Mouse (Mus musculus): ENCODE measurements around the gene Pold2.
"Not testable (repeated sequence)": the region's sequence is repeated elsewhere in the genome, so short reads cannot be mapped to it uniquely, and the experiment has no call there.

Pold2 gene

DNA sequence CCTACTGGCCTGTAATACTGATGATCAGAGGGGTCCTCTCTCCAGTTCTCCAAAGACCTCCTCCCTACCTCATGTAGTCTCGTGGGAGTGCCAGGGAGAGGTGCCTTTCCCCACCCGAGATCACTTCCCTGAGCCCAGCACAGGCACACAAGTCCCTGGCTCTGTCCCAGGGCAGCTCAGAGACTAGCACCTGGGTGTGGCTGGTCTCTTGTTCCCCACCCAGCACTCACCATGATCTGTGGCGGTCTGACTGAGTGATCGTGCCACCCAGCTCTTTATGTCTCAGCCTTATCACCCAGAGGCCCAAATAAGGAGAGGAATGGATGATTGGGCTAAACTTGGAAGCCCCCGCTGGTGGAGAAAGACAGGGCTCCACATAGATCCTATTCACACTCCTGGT, 20.4 kb upstream of the Pold2 start, which contains the start of gene Myl7:
TSS of gene Myl7 (minus strand) at position 252 of the 400 bp plus-strand sequence.
- in situ Hi-C loops (cut with MseI, MboI): no loop called here

DNA sequence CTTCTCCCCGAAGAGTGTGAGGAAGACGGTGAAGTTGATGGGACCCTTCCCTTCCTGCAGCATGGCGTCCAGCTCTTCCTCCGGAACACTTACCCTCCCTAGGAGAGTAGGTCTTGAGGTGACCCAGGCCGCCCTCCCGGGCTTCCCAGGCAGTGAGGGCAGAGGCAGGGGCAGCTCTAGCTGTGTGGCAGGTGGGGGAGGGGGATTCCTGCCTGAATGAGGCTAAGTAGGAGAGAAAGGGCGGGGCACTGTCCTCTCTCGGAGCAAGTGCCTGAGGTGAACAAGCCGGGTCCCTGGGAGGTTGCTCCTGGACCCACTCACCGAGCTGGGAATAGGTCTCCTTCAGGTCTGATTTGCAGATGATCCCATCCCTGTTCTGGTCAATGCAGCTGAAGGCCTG, 19.7 kb upstream of the Pold2 start:
- in situ Hi-C loops (cut with MseI, MboI): no loop called here

DNA sequence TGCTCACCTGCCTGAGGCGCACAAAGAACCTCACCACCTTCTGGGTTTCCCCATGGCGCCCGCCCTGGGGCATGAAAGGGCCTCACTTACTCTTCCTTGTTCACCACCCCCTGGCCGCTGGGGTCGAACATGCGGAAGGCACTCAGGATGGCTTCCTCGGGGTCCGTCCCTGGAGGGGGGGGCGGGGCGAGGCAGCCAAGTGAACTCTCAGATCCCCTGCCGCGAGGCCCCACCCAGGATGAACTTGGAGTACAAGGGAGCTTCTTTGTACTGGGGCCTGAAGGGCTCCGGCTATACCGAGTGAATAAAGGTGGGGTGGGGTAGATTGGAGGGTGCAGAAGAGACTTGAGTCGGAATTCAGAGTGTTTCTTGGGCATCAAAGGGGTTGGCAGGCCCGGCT, 19.1 kb upstream of the Pold2 start:
- in situ Hi-C loops (cut with MseI, MboI): no loop called here

DNA sequence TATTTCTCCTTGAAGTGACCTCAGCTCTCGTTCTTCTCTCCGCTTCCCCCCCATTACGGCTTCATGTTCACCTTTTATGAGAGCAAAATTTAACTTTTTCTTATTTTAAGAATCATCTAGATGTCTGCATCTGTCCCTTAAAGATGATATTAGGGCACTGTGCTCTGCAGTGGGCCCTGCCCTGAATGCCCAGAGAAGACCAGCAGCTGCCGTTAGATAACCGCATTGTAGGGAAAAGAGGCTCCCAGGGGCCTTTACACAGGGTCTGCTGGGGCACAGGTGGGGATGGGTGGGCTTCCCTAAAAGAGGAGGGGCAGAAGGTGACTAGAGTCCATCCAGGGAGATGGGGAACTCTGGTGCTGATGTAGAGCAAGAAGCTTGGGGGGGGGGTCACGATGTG, 15.7 kb upstream of the Pold2 start:
- in situ Hi-C loops (cut with MseI, MboI): no loop called here

DNA sequence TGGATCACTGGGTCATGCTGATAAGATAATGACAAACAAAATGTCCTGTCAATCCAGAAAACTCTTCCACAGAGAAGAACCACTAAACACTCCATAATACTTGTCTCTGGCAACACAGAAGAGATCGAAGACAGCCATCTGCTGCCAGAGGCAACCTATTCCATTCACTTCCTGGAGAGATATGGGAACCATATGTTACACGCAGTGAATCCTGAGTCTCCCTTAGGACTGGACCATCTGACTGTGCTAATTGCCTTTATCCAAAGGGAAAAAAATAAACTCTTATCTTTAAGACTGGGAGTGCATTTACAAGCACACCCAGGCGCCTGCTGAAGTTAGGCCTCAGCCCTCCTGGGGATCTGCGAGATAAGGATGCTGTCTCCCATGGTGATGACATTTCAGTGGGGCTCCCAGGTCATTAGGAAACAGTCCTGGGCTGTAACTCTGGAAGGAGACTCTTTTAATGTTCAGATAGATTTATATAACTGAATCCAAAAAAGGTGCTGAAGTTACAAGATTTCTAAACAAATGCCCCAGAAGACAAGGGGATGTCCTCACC, 14.8 kb upstream of the Pold2 start:
- in situ Hi-C loops (cut with MseI, MboI): no loop called here

DNA sequence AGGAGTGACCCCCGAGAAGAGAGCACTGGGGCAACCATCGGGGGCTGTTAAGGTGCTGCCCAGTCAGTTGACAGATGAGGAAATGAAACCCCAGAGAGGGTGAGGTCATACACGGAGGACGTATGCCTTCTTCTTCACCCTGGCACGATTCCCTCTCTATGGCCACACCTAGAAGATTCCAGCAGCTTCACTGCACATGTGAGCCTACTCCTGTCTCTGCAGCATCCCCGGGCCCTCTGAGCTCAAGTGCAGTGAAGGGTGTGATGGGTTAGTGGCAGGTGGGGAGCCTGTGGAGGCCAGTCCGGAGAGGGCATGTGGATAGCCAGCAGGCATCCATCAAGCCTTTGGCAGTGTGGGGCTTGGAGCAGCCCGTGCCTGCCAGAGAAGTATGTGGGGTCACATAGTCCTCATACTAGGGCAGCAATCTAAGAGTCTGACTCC, 14.1 kb upstream of the Pold2 start:
- in situ Hi-C loops (cut with MseI, MboI): no loop called here

DNA sequence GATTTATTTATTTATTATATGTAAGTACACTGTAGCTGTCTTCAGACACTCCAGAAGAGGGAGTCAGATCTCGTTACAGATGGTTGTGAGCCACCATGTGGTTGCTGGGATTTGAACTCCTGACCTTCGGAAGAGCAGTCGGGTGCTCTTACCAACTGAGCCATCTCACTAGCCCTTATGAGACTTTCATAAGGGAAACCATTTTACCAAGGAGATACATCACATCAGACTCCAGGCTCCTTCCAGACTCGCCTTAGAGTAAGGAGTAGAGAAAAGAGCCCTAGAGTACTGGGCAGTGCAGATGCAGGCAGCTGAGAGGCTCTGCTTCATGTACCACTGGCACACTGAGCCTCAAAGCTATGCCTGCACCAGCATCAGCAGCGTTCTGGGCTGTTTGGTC, 10.5 kb upstream of the Pold2 start:
- in situ Hi-C loops (cut with MseI, MboI): not testable (repeated sequence)

DNA sequence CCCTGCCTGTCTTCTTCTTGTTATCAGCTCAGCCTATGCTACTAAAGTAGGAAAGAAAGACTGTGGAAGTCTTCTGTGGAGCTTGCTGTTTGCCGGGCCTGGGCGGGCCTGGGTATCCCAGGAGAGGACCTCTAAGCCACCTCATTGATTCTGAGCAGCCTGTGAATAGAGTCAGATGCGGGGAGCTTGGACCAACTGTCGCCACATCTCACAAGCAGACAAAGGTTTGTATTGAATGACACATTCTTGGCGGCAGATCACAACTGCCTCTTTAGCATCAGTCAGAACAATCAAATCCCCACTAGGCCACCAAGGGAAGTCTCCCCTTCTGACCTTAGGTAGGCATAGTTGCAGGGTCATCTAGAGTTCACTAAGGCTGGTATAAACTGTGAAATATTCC, 9.2 kb upstream of the Pold2 start:
- in situ Hi-C loops (cut with MseI, MboI): no loop called here

DNA sequence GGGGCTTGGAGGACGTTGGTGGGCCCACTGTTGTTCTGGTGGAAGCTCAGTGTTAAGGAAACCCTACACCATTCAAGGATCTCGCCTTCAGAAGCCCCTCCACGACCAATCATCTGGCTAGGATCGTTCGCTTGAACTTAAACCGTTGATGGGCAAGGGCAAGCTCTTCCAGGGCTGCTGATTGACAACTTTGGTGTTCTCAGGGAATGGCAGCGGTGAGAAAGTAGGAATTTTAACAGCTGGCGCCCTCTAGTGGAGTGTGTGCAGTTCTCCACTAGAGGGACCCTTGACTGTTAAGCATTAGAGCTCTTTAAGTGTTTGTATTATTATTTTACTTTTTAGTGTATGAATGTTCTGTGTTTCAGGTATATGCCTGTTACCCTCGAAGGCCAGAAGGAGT, 8.1 kb upstream of the Pold2 start:
- in situ Hi-C loops (cut with MseI, MboI): no loop called here

DNA sequence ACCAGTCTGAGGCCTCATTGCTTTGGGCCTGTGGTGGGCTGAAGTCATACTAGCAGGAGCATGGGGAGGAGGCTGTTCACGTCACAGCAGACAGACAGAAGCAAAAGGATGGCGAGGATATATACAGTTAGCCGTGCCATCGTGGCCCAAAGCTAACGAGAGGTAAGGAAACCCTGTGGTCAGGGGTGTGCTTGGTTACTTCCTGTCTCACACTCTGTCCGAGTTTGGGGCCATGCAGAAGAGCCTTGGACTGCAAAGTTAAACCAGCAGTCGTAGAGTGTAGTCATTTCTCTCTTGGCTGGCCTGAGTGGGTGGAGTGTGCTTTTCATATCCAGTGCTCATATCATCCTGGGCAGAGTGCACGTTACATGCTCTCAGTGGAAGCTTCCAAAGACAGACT, 4.4 kb upstream of the Pold2 start:
- in situ Hi-C loops (cut with MseI, MboI): no loop called here

DNA sequence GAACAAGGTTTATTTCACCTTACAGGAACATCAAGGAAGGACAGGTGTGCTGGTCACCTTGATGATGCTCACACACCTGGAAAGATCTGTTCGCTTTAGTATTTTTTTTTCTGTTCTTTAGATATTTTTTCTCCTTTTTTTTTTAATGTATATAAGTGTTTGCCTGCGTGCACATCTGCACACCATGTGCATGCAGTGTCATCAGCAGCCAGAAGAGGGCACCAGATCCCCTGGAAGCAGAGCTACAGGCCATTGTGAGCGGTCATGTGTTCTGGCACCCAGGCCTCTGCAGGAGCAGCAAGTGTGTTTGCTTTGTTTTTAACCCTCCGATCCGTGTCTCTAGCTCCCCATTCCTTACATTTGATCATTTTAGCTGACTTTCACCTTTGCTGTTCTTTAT, 1.8 kb upstream of the Pold2 start:
- in situ Hi-C loops (cut with MseI, MboI): no loop called here

DNA sequence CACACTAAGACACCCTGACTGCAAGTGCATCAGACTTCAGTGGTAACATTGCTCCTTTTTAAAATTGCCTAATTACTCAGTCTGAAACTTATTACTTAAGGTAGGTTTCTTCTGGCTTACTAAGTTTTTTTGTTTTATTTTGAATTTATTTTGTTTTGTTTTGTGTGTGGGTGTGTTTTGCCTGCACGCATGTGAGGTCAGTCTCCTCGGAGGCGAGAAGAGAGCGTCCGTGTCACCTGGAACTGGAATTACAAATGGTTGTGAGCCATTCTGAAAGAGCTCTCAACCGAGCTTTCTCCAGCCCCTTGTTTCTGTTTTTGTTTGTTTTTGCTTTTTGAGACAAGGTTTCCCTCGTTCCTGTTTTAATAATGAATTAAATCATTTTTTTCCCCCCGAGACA, 569 bp upstream of the Pold2 start:
- in situ Hi-C loops (cut with MseI, MboI): no loop called here

DNA sequence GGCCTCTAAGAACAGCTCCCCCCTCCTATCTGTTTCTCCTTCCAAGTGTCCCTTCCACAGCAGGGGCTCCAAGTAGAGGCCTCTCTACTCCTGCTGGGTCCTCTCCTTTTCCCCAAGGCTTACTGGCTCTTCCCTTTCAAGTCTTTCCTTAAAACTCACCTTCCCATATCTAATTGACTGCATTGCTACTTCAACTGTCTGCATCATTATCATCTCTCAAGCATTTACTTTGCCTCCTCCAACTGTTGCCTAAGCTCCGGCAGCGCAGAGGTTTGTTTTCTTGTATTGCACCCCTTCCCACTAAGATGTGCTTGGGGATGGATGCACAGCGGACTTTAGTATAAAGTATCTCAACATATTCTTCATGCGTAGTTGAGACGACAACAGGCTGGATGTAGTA, 671 bp downstream of the Pold2 start:
- in situ Hi-C loops (cut with MseI, MboI): no loop called here

DNA sequence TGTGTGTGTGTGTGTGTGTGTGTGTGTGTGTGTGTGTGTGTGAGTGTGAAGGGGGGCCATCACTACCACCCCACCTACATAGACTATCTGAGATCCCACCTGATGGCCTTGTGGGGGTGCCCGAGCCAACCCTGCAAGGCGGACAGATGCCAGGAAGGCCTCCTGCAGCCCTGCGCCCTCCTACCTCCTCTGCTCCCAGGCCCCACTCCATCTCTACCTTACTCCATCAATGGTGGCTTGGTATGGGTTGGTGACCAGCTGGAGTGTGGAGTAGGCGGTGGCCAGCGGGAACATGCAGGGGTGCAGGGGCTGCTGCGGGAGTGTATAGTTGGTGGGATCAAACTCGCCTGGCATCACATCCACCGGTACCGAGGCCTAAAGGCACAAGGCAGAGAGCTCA, 4.9 kb downstream of the Pold2 start:
- in situ Hi-C loops (cut with MseI, MboI): no loop called here

DNA sequence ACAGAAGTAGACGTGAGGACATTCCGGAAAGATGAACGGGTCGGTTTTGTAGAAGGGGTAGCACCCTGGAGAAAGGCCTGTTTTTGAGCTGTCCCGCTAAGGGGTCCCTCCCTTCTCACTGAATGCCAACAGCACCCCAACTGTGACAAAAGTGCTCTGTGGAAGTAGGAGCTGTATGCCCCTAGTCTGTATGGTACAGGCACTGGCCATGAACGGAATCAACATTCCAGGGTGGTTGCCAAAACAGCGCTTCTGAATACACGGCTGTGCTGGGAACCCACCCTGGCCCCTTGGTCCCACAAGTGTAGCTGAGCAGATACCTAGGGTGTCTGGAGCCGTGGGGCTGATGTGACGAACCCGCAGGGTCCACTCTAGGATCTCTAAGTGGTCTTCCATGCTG, 5.4 kb downstream of the Pold2 start:
- in situ Hi-C loops (cut with MseI, MboI): no loop called here

DNA sequence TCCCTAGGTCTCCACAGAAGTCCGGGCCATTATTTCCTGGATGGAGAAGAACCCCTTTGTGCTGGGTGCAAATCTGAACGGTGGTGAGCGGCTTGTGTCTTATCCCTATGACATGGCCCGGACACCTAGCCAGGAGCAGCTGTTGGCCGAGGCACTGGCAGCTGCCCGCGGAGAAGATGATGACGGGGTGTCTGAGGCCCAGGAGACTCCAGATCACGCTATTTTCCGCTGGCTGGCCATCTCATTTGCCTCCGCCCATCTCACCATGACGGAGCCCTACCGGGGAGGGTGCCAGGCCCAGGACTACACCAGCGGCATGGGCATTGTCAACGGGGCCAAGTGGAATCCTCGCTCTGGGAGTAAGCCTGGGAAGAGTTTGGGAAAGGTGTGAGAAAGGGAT, 8.0 kb downstream of the Pold2 start:
- in situ Hi-C loops (cut with MseI, MboI): no loop called here

DNA sequence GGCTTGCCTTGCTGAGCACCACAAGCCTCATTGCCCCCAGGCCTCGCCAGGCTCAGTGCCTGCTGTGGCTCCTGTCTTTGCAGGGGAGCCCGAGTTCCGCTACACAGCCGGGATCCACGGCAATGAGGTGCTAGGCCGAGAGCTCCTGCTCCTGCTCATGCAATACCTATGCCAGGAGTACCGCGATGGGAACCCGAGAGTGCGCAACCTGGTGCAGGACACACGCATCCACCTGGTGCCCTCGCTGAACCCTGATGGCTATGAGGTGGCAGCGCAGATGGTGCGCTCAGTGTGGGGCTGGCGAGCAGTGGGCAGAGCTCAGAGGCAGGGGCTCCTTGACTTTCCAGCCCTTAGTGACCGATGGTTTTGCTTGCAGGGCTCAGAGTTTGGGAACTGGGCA, 8.8 kb downstream of the Pold2 start:
- in situ Hi-C loops (cut with MseI, MboI): no loop called here

DNA sequence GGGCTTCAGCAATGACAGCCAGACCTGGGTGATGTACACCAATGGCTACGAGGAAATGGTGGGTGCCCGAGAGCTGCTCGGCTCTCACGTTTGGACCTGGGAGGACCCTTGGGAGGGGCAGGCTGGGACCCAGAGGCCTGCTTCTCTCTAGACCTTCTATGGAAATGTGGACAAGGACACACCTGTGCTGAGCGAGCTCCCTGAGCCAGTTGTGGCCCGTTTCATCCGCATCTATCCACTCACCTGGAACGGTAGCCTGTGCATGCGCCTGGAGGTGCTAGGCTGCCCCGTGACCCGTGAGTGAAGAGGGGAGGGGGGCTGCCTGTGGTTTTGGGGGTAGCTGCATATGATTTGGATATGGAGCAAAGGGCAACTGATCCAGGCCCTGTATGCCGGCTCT, 9.8 kb downstream of the Pold2 start:
- in situ Hi-C loops (cut with MseI, MboI): no loop called here

DNA sequence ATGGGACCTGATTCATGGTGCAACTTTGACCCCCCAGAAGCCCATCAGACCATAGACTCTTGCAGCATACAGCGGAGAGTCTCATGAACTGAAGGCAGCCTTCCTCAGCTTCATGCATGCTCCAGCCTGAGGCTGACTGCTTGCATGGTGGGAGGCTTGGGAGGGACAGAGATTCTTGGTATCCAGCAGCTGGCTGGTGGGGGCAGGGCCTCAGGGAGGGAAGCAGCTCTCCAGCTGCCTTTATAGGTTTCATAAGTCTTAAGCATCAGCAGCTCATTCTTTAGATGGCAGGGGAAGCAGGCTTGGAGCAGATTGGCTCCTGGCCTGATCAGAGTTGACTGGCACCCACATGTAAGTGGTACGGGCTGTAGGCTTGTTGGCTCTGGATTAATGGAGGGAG, 10.9 kb downstream of the Pold2 start:
- in situ Hi-C loops (cut with MseI, MboI): no loop called here

DNA sequence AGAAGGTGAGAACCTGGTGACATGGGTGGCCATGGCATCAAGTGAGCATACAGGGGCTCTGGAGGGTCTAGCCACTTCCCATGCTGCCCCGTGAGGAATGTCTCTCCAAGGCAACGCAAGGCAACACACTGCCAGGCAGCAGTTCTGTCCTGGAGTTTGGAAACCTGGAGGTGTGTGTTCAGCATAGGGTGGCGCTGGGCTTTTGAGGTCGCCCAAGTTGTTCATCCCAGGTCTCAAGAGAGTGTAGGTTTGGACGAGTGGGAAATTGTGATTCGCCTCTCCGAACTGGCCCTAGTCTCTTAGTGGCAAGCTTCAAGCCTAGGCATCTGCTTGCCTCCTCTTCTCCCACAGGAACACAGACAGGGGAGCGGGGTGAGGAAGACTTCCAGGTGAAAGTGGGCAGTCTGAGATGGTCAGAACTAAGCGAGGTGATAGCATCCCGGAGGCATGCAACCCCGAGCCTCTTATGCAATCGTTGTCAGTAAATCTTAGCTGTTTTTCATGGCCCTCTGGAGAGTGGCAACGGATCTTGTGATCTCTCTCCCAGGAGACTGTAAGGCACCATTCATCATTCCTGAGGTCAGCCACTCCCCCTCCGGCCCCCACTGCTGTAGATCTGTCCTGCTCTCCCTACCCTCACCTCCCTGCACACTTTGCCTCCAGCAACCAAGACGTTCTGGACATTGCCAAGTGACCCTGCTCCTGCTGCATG, 15.5 kb downstream of the Pold2 start:
- in situ Hi-C loops (cut with MseI, MboI): no loop called here

DNA sequence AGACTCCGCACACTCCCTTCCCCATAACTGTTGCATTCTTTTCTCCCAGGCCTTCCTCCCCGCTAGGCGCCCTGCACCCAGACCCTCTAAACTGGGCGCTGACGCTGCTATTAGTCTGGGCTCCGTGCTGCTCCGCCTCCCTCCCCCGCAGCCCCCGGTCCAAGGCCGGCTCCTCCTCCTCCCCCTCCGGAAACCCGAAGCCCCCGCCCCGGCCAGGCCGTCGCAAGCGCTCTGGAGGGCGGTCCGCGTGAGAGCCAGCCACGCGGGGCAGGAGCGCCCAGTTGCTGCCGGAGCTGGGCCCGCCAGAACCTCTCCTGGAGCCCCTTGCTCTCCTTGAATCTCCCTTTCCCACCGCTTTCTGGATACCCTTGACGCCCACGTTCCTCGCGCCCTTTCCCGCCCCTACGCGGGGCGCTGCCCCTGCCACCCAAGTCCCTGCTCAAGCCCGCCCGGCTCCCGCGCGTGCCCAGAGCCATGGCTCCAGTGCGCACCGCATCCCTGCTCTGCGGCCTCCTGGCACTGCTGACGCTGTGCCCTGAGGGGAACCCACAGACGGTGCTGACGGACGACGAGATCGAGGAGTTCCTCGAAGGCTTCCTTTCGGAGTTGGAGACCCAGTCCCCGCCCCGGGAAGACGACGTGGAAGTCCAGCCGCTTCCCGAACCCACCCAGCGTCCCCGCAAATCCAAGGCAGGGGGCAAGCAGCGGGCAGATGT, 16.3 kb downstream of the Pold2 start, which contains the start of gene Aebp1:
TSS of gene Aebp1 (plus strand) at position 270 of the 716 bp plus-strand sequence.
- in situ Hi-C loops (cut with MseI, MboI): no loop called here

DNA sequence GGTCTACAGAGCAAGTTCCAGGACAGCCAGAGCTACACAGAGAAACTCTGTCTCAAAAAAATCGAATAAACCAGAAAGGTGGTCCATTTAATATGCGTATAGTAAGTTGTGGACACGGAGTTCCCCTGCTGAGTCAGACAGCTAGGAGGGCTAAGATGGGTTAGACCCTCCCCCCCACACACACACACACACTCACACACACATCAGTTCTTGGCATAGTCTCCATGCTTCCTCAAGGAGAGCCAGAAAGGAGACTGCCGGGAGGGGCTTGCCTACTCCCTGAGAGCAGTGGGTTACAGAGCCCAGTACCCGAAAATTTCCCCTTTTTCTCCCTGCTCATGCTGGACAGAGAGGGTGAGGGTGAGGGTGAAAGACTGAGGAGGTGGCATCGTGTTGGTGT, 17.5 kb downstream of the Pold2 start:
- in situ Hi-C loops (cut with MseI, MboI): no loop called here

DNA sequence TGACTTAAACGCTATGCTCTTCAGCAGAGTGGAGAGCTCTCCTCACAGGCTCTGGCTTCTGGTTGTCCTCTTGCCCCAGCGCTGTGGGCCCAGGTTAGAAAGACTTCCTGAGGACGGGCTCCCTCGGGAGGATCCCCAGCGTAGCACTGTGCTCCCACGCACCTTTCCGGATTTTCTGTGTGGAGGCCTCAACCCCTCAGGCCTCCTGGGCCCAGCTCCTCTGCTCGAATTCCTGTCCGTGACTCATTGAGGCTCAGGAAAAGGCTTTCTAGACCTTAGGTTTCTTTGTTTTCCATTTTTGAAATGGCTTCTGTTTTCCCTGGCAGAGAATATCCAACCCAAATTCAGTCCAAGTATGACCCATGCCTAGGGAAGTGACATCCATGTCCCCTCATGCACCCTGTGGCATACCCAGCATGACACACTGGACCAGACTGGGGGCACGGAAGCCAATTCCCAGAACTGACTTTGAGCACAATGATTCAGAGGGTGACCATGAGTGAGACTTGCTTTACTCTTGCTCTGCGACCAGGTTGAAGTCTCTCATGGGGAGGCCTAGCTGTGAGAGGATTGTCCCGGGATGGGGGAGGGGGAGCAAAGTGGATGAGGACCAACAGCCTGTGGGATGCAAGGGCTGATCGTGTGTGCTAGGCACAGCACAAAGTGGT, 18.1 kb downstream of the Pold2 start:
- in situ Hi-C loops (cut with MseI, MboI): no loop called here

Measured in mouse trophoblast stem cell (cell line).